Mouse (Mus musculus) midbrain, postnatal 0 days (tissue): ENCODE measurements around the gene Fsd1. TPM values are rescaled to one million over a fixed set of nuclear protein-coding genes. Genes with fewer than 3 reads are reported as not detected.

Experiments used
- ATAC-seq: fragments of 200-750 bp; cut with Nextera tagmentation; 2 replicates; pipeline ENCODE4 v1.8.0; 2017; ENCODE audit warnings: moderate number of reproducible peaks, mild to moderate bottlenecking, moderate TSS enrichment, moderate library complexity; ENCODE audit not compliant: low FRiP score
- DNase-seq: peaks from one replicate; pipeline ENCODE4 v3.0.0-alpha.2; 2015; ENCODE audit warnings: low spot score
- H3K27ac ChIP-seq: fragments of 300-500 bp; sonication (generic); 2 replicates; pipeline ENCODE4 v1.5.1; 2014; ENCODE audit warnings: low read depth, mild to moderate bottlenecking, low read length, mixed read lengths
- H3K27me3 ChIP-seq: fragments of 300-500 bp; sonication (generic); 2 replicates; pipeline ENCODE4 v1.6.1; 2014; ENCODE audit warnings: low read length, control low read depth, mixed read lengths; ENCODE audit not compliant: insufficient read depth
- H3K36me3 ChIP-seq: fragments of 300-500 bp; sonication (generic); 2 replicates; pipeline ENCODE4 v1.6.1; 2014; ENCODE audit warnings: low read length, control low read depth, mixed read lengths; ENCODE audit not compliant: insufficient read depth
- H3K4me1 ChIP-seq: fragments of 300-500 bp; sonication (generic); 2 replicates; pipeline ENCODE4 v1.6.1; 2014; ENCODE audit warnings: mild to moderate bottlenecking, control low read depth, antibody characterized with exemption, low read length, mixed read lengths; ENCODE audit not compliant: insufficient read depth
- H3K4me2 ChIP-seq: fragments of 300-500 bp; sonication (generic); 2 replicates; pipeline ENCODE4 v1.6.1; 2014; ENCODE audit warnings: low read depth, mild to moderate bottlenecking, low read length, mixed read lengths; ENCODE audit not compliant: poor library complexity, severe bottlenecking
- H3K4me3 ChIP-seq: fragments of 300-500 bp; sonication (generic); 2 replicates; pipeline ENCODE4 v1.5.1; 2014; ENCODE audit warnings: low read depth, mild to moderate bottlenecking, low read length, moderate library complexity
- H3K9ac ChIP-seq: fragments of 300-500 bp; sonication (generic); replicated peaks from 2 replicates; pipeline ENCODE4 v1.6.1; 2014; ENCODE audit warnings: mild to moderate bottlenecking, low read length, moderate library complexity, mixed read lengths; ENCODE audit not compliant: poor library complexity, severe bottlenecking
- H3K9me3 ChIP-seq: fragments of 300-500 bp; sonication (generic); 2 replicates; pipeline ENCODE4 v1.6.1; 2016; ENCODE audit warnings: low read length, control low read depth
- CTCF ChIP-seq: IDR thresholded peaks from 2 replicates; pipeline ENCODE4 v1.5.1; 2016; ENCODE audit warnings: antibody characterized with exemption, mild to moderate bottlenecking
- WGBS: fragments of 180-500 bp; shearing (Covaris S2); extraction: QIAGEN DNeasy Blood & Tissue Kit; methylation state at CpG from one replicate; pipeline ENCODE4 v1.1.7; 2014; 5-methylcytosine and 5-hydroxymethylcytosine counted together
- polyA plus RNA-seq: library from polyadenylated mRNA; unstranded; fragments of >200 nt; fragmentation: Nextera tagmentation; extraction: Ambion mirVana; gene quantifications from 2 replicates; pipeline ENCODE4 v1.2.1, GENCODE M21; 2015
- total RNA-seq: library from RNA; depleted of rRNA; stranded (reverse); fragments of >200 nt; gene quantifications from 2 replicates; pipeline ENCODE4 v1.2.3, GENCODE M21; 2014

Fsd1 gene
- total and polyA plus RNA-seq, 2 experiments from 2014 or later: 122 to 188 TPM

GRCm38 (mm10) chr17:56015293-56015692 is 29.0 kb downstream of the Fsd1 start:
- no peak overlapping the region for H3K4me3 ChIP-seq
- WGBS: 93% methylated on average over 9 of the region's 9 CpGs
- H3K4me1 ChIP-seq: peaks cover 6% of the 10 kb centered on the region
- no peak for ATAC-seq
- H3K9me3 ChIP-seq: no peaks in the 10 kb centered on the region
- no peaks in the 10 kb centered on the region for H3K27me3 ChIP-seq
- no peak for DNase-seq
- peaks cover 61% of the 10 kb centered on the region for H3K36me3 ChIP-seq
- no peak overlapping the region for H3K9ac ChIP-seq
- H3K4me2 ChIP-seq: no peak overlapping the region
- no peak overlapping the region for H3K27ac ChIP-seq
- TF ChIP-seq CTCF: no peak

GRCm38 (mm10) chr17:56016382-56016781 is 30.1 kb downstream of the Fsd1 start:
- DNase-seq: no peak
- H3K9me3 ChIP-seq: no peaks in the 10 kb centered on the region
- H3K9ac ChIP-seq: no peak overlapping the region
- no peaks in the 10 kb centered on the region for H3K4me1 ChIP-seq
- H3K27me3 ChIP-seq: no peaks in the 10 kb centered on the region
- 89% methylated on average over 8 of the region's 8 CpGs for WGBS
- no peak overlapping the region for H3K4me3 ChIP-seq
- no peak overlapping the region for H3K27ac ChIP-seq
- no peak for TF ChIP-seq CTCF
- H3K36me3 ChIP-seq: peaks cover 60% of the 10 kb centered on the region
- H3K4me2 ChIP-seq: no peak overlapping the region
- ATAC-seq: no peak

- Histone ChIP-seq H3K9me3 (no peaks in the 10 kb centered on the region), H3K36me3 (peaks cover 54% of the 10 kb centered on the region), H3K4me2 (no peak overlapping the region), H3K27ac (no peak overlapping the region), H3K27me3 (no peaks in the 10 kb centered on the region), H3K4me1 (no peaks in the 10 kb centered on the region), H3K4me3 (no peak overlapping the region), H3K9ac (no peak overlapping the region)
- no peak for DNase-seq
- ATAC-seq: 0 out of 2 replicates have a peak, but pooled peaks have one; percentile 1
- 82% methylated on average over 15 of the region's 15 CpGs for WGBS
- no peak for TF ChIP-seq CTCF
These were observed 30.8 kb downstream of the Fsd1 start for GRCm38 (mm10) chr17:56016793-56017785.

GRCm38 (mm10) chr17:56017848-56018247 is 31.5 kb downstream of the Fsd1 start:
- DNase-seq: no peak
- Histone ChIP-seq H3K4me1 (0 out of 2 replicates have a peak, but pooled peaks cover 3% of the 10 kb centered on the region), H3K27me3 (no peaks in the 10 kb centered on the region), H3K9me3 (no peaks in the 10 kb centered on the region), H3K36me3 (peaks cover 50% of the 10 kb centered on the region), H3K4me2 (no peak overlapping the region), H3K9ac (no peak overlapping the region), H3K27ac (peak overlapping the region; percentile 14; the same call in 1 of the 2 replicates), H3K4me3 (no peak overlapping the region)
- 0 out of 2 replicates have a peak, but pooled peaks have one; percentile 3 for ATAC-seq
- 92% methylated on average over 7 of the region's 7 CpGs for WGBS
- no peak for TF ChIP-seq CTCF

- H3K4me2 ChIP-seq: no peak overlapping the region
- DNase-seq (peak; percentile 66), ATAC-seq (peak; percentile 55)
- H3K36me3 ChIP-seq: peaks cover 51% of the 10 kb centered on the region
- no peak overlapping the region for H3K4me3 ChIP-seq
- H3K9me3 ChIP-seq: no peaks in the 10 kb centered on the region
- H3K27ac ChIP-seq: peak overlapping the region; percentile 14; the same call in 1 of the 2 replicates
- H3K4me1 ChIP-seq: 0 out of 2 replicates have a peak, but pooled peaks cover 3% of the 10 kb centered on the region
- WGBS: 73% methylated on average over 20 of the region's 20 CpGs
- H3K27me3 ChIP-seq: no peaks in the 10 kb centered on the region
- no peak overlapping the region for H3K9ac ChIP-seq
- TF ChIP-seq CTCF: peak; percentile 70
These were observed 32.2 kb downstream of the Fsd1 start for GRCm38 (mm10) chr17:56018347-56019131.
